Mouse (Mus musculus): Measurements from ENCODE around the gene Olfr495. TPM values are rescaled to one million over a fixed set of nuclear protein-coding genes. Genes with fewer than 3 reads are reported as not detected.

The Olfr495 gene
- not detected for polyA plus RNA-seq (2014; fragmentation: Illumina TruSeq; extraction: RNeasy Lipid Tissue Mini Kit (QIAGEN cat#74804); ENCODE audit: low read depth, low replicate concordance)

DNA sequence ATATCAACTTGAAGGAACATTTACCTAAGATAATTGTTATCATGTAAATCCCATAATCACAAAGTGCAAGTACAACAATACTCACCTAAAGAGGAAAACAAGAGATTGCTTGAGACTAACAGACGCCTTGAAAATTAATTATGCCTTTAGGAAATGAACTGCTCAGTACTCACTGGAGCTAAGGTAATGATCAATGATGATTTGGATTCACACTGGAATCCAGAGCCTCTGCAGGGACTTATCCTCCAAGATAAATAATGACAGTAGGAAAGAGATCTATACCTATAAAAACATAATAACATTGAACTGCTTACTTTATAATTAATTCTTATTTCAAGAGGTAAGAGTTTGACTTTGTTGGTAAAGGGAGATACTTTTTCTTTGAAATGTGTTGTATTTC is at the start of gene Olfr495:
Gene Olfr495 (plus strand): TSS at position 301 of the 400 bp plus-strand sequence.

DNA sequence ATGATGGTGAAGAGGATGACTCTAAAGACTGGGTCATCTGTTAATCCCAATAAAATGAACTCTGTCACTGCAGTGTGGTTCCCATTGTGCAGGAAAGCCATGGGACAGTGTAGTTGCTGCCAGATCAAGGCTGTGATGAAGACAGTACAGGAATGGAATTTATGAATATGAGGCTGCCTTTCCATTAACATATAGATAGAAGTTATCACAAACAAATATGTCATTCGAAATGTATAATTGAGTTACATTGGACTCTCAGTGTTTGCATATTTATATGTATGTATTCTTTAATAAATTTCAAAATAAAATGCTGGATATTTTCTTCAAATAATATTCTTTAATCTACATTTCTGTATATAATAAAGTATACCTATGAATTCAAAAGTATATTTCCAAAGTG is 46.1 kb upstream of the Olfr495 start, which contains the start of gene Olfr493:
Gene Olfr493 (minus strand): TSS at position 101 of the 400 bp plus-strand sequence.

DNA sequence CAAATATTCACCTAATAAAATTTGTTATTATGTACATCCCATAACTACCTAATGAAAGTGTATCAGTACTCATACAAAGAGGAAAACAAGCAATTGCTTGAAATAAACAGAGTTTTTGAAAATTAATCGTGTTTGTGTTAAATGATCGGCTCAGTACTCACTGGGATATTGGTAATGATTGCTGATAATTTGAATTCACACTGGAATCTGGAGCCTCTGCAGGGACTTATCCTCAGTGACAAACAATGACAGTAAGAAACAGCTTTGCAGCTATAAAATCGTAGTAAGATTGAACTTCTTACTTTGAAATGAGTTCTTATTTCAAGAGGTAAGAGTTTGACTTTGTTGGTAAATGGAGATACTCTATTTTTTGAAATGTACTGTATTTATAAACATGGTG is 27.9 kb upstream of the Olfr495 start, which contains the start of gene Olfr494:
Gene Olfr494 (plus strand): TSS at position 301 of the 400 bp plus-strand sequence.

DNA sequence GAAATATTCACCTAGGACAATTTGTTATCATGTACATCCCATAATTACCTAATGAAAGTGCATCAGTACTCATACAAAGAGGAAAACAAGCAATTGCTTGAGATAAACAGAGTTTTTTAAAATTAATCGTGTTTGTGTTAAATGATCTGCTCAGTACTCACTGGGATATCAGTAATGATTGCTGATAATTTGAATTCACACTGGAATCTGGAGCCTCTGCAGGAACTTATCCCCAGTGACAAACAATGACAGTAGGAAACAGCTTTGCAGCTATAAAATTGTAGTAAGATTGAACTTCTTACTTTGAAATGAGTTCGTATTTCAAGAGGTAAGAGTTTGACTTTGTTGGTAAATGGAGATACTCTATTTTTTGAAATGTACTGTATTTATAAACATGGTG is 27.2 kb downstream of the Olfr495 start, which contains the start of gene Olfr497:
Gene Olfr497 (plus strand): TSS at position 301 of the 400 bp plus-strand sequence.

Other genes with a start within 250 kb of the Olfr495 start
- gene Olfr485, start 233.3 kb upstream of the Olfr495 start, polyA plus RNA-seq (2014; fragmentation: Illumina TruSeq; extraction: RNeasy Lipid Tissue Mini Kit (QIAGEN cat#74804); ENCODE audit: low read depth, low replicate concordance), result not detected
- gene Olfr486, start 220.4 kb upstream of the Olfr495 start, polyA plus RNA-seq (2014; fragmentation: Illumina TruSeq; extraction: RNeasy Lipid Tissue Mini Kit (QIAGEN cat#74804); ENCODE audit: low read depth, low replicate concordance), result not detected
- not detected for gene Olfr487, start 178.5 kb upstream of the Olfr495 start, polyA plus RNA-seq (2014; fragmentation: Illumina TruSeq; extraction: RNeasy Lipid Tissue Mini Kit (QIAGEN cat#74804); ENCODE audit: low read depth, low replicate concordance)
- gene Olfr488, start 134.8 kb upstream of the Olfr495 start, polyA plus RNA-seq (2014; fragmentation: Illumina TruSeq; extraction: RNeasy Lipid Tissue Mini Kit (QIAGEN cat#74804); ENCODE audit: low read depth, low replicate concordance), result not detected
- not detected for gene Olfr490, start 104.2 kb upstream of the Olfr495 start, polyA plus RNA-seq (2014; fragmentation: Illumina TruSeq; extraction: RNeasy Lipid Tissue Mini Kit (QIAGEN cat#74804); ENCODE audit: low read depth, low replicate concordance)
- gene Olfr491, start 79.7 kb upstream of the Olfr495 start, polyA plus RNA-seq (2014; fragmentation: Illumina TruSeq; extraction: RNeasy Lipid Tissue Mini Kit (QIAGEN cat#74804); ENCODE audit: low read depth, low replicate concordance), result not detected
- not detected for gene Olfr492, start 69.5 kb upstream of the Olfr495 start, polyA plus RNA-seq (2014; fragmentation: Illumina TruSeq; extraction: RNeasy Lipid Tissue Mini Kit (QIAGEN cat#74804); ENCODE audit: low read depth, low replicate concordance)
- gene Olfr493, start 46.2 kb upstream of the Olfr495 start, polyA plus RNA-seq (2014; fragmentation: Illumina TruSeq; extraction: RNeasy Lipid Tissue Mini Kit (QIAGEN cat#74804); ENCODE audit: low read depth, low replicate concordance), result not detected
- gene Olfr494, start 27.8 kb upstream of the Olfr495 start, polyA plus RNA-seq (2014; fragmentation: Illumina TruSeq; extraction: RNeasy Lipid Tissue Mini Kit (QIAGEN cat#74804); ENCODE audit: low read depth, low replicate concordance), result not detected
- not detected for gene Olfr497, start 27.3 kb downstream of the Olfr495 start, polyA plus RNA-seq (2014; fragmentation: Illumina TruSeq; extraction: RNeasy Lipid Tissue Mini Kit (QIAGEN cat#74804); ENCODE audit: low read depth, low replicate concordance)
- gene Olfr498, start 72.2 kb downstream of the Olfr495 start, polyA plus RNA-seq (2014; fragmentation: Illumina TruSeq; extraction: RNeasy Lipid Tissue Mini Kit (QIAGEN cat#74804); ENCODE audit: low read depth, low replicate concordance), result not detected
- not detected for gene Olfr502, start 131.9 kb downstream of the Olfr495 start, polyA plus RNA-seq (2014; fragmentation: Illumina TruSeq; extraction: RNeasy Lipid Tissue Mini Kit (QIAGEN cat#74804); ENCODE audit: low read depth, low replicate concordance)
- gene Olfr503, start 151.4 kb downstream of the Olfr495 start, polyA plus RNA-seq (2014; fragmentation: Illumina TruSeq; extraction: RNeasy Lipid Tissue Mini Kit (QIAGEN cat#74804); ENCODE audit: low read depth, low replicate concordance), result not detected
- not detected for gene Olfr504, start 172.6 kb downstream of the Olfr495 start, polyA plus RNA-seq (2014; fragmentation: Illumina TruSeq; extraction: RNeasy Lipid Tissue Mini Kit (QIAGEN cat#74804); ENCODE audit: low read depth, low replicate concordance)
- gene Olfr506, start 217.6 kb downstream of the Olfr495 start, polyA plus RNA-seq (2014; fragmentation: Illumina TruSeq; extraction: RNeasy Lipid Tissue Mini Kit (QIAGEN cat#74804); ENCODE audit: low read depth, low replicate concordance), result not detected
- not detected for gene Olfr507, start 228.6 kb downstream of the Olfr495 start, polyA plus RNA-seq (2014; fragmentation: Illumina TruSeq; extraction: RNeasy Lipid Tissue Mini Kit (QIAGEN cat#74804); ENCODE audit: low read depth, low replicate concordance)
- not detected for gene Olfr508, start 236.8 kb downstream of the Olfr495 start, polyA plus RNA-seq (2014; fragmentation: Illumina TruSeq; extraction: RNeasy Lipid Tissue Mini Kit (QIAGEN cat#74804); ENCODE audit: low read depth, low replicate concordance)

Measured in liver, adult 10 weeks (tissue).